Mouse (Mus musculus) CD4-positive helper T cell, adult 2 months (primary cell): ENCODE results near the gene Efcab6.
A peak's percentile ranks its signal among the peaks of the same experiment; 100 is the strongest.
"Not testable (repeated sequence)": the region's sequence is repeated elsewhere in the genome, so short reads cannot be mapped to it uniquely, and the experiment has no call there.

Experiments used
- DNase-seq: peaks from one replicate; pipeline ENCODE4 v3.0.0-alpha.2; 2012; ENCODE audit warnings: low read depth, missing footprints, low spot score

The Efcab6 gene

DNA sequence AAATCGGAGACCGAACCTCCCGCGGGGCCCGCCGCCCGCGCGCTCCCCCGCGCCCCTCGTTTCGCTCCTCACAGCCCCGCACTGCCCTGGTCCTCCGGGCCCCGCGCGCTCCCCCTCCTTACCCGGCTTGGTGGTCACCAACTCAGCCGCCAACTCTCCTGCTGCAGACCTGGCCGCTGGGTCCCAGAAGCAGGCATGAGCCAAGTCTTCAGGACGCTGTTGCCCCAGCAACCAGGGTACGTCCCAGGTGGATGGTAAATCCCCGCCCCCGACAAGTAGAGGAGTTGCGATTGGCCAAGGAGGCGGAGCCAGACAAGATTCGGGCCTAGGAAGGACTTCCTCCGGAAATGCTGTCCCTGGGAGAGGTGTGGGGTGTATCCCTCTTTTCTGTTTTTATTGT lies at the start of gene Efcab6:
Efcab6 (minus strand) TSS at position 240 of the 400 bp plus-strand sequence.
- DNase-seq = no peak

DNA sequence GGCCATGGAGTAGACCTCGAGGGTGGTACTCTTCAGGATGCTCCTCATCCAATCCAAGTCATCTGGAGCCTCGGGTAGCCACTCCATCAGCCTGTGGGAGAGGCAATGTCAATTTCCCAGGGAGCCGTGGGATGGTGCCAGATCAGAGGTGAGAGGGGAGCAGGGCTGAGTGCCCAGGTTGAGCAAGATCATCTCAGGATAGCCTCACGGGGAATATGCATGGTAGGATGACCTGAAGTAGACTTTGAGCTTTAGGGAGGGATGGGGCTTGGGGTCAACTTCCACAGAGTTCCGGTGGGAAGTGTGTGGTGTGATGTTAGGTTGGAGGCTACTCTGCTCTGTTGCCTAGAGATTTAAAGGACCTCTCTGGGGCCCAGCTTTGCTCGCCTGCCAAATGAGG lies 48.7 kb upstream of the Efcab6 start:
- DNase-seq = no peak

DNA sequence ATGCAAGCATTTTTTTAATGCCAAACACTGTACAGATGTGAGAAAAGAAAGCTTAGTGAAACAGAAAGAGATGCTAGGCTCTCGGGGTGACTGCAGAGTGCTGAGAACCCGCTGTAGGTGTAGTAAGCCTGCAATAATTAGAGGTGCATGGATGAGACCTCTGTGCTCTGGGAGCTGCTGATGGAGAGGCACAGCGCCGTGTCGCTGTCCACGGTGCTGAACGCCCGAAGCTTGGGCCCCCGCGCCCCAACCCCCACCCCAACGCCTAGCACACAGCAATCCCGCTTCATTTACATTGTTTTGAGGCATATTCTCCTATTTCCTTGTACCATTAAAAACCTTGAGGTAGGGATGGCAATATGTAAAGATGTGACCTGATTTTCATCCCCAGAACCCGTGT lies 43.7 kb upstream of the Efcab6 start:
- DNase-seq = no peak

DNA sequence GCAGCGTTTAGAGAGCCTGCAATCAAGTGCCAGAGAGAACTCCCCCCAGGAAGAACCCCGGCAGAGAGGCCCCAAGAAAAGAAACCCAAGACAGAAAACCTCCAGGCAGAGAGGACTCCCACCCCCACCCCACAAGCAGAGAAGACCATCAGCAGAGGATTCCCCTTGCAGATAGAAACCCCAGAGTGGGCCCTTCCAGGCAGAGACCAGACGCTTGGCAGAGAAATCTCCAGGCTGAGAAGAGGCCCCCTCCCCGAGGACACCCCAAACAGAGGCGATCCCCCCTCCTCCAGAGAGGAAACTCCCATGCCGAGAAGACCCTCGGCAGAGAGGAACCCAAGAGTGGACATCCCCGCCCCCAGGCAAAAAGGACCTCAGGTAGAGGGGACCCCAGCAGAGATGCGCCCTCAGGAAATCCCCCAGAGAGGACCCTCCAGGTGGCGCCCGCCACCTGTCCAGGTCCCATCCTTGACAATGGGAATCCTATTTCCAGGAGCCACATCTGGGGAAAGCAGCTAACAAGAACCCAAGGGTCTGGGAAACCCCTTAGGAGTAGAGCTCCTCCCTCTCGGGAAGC lies 40.8 kb upstream of the Efcab6 start:
- no peak for DNase-seq

DNA sequence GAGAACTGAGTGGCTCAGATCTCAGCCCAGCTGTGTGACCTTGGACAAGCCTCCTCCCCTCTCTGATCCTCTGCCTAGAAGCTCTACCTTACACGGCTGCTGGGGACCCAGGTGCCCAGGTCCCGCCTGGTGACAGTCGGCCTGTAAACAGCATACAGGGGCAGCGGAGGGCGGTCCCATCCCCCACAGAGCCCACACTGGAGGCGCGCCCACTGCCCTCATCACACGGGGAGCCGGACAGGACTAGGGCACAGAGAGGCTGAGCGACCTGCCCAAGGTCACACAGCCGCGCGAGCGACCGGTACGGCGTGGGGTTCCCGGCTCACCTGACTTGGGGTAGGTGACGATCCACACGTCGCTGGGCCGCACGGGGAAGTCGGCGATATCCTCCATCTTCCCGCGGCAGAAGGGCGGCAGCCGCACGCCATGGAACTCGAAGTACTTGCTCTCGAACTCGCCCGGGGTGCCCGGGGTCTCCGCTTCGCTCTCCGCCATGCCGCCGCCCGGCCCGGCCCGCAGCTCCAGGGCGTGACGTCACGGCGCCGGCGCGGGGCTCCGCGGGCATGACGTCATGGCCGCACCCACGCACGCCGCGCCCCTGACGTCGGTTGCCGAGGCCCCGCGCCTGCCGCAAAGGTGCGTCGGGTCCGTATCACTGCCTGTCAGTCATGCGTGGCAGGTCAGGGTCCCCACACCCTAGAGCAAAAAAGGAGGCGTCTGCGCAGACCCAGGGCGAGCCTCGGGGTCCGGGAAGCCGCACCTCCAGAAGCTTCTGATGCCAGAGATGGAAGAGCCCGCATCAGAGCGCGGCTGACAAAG lies 40.1 kb upstream of the Efcab6 start, which contains the start of gene Sult4a1:
Sult4a1 (minus strand) TSS at position 650 of the 819 bp plus-strand sequence.
- DNase-seq = peak; percentile 34

DNA sequence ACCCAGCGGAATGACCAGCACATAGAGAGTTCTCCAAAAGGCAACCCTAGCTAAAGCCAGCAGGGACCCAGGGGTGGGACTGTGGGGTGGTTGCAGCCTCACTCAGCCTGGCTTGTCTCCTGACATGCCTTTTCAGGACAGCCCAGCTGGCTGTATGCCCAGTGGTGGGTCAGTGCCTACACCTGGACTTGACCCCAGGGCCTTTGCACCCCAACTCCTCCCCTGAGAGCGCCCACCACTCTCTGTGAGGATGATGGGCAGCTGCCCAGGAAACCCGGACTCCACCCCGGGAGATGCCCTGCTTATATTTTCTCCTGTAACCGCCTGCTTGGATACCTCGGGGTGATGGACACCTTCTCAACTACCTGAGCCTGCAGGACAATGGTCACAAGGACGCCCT lies 39.4 kb upstream of the Efcab6 start:
- DNase-seq = no peak

DNA sequence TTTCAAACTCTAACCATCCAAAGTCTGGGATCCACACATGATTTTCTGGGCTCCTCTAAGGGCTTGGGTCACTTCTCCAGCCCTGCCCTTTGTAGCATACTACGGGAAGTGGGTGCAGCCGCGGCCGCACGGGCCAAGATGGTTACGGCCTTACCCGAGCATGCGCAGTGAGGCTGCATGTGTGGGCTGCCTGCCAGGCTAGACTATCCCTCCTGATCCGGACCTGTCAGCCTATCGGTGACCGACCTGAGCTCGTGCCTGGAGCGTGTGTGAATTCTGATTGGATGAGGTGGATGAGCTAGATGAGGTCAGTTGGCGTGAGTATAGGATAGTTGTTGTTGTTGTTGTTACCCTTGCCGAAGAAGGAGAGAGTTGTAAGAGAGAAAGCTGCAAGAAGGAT lies 32.4 kb upstream of the Efcab6 start:
- not testable (repeated sequence) for DNase-seq

DNA sequence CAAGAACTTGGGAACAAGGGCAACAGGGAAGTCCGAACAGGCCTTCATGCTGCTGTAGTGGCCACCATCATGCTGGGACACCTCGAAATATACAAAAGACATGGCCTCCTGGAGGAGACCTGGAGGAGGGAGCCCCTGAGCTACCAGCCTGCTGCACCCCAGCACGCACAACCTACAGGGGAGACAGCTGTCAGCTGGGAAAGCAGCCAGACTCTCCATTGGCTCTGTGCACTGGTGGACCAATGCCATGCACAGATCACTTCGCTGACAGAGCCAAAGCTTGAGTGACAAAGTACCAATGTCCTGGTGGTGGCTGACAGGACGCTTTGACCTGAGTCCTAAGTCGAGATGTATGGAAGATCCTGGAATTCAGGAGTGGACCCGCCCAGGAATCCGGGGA lies 30.9 kb upstream of the Efcab6 start:
- DNase-seq = no peak

DNA sequence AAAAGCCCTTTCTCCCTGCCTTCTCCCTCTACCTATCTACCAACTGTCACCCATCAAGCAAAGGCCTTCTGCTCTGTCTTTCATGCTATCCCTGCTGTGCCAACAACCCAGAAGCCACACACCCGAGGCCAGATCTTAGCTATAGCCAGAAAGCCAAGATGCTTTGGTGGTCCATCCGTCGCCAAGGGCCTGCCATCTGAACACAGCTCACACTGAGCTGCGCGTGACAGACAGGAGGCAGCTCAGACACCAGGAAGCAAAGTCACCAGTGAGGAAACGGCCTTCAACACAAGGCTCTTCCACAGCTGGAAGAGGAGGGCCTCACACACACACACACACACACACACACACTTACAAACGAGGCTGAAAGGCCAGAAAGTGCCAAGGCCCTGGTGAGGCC lies 29.7 kb upstream of the Efcab6 start:
- DNase-seq = no peak

DNA sequence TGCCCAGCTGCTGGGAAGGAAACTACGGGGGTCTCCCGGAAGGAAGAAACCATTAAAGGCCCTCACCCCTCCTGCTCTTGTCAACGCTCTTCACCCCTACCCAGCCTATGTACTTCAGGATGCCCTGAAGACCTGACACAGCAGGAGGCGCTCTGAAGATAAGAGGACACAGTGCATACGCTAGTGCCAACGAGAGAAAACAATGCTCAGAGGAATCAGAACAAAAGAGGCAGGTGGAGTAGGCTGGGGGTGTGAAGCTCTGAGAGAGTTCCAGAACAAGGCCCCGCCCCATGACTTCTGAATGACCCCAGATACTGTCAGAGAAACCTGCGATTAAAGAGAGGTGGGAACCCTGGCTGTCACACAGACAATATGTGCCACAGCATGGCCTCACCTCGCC lies 21.6 kb upstream of the Efcab6 start:
- DNase-seq = no peak

DNA sequence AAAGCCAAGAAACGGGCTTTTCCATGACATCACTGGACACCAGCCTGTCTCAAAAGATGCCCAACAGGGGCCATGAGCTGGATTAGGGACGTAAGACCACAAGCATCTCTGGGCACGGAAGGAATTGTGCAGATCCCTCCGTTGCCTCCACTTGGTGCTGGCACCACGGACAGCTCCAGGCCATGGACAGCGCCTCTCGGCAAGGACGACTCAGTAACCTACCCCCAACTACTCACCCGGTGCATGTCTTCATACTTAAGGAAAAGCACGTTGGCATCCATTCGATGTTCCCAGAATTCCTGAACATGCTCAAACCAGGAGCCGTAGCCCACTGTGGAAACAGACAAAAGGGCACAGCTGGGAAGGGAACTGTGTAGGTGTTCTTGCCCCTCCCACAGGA lies 21.2 kb upstream of the Efcab6 start:
- no peak for DNase-seq

DNA sequence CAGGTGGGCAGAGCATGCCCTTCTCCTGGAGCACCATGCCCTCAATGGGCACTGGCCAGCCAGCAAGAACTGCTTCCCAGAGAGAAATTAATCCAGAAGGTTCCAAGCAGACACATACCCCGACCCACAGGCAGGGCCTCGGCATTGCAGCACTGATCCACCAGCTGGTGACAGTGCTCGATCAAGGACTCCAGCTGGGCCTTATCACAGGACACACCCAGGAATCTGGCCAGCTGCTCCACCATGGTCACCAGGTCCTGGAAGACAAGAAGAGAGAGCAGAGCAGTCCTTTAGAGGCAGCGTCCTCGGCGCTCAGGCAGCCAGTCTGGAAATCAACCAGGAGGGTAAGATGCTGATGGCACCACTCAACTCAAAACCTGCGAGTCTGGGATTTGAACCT lies 14.9 kb upstream of the Efcab6 start:
- DNase-seq = no peak

DNA sequence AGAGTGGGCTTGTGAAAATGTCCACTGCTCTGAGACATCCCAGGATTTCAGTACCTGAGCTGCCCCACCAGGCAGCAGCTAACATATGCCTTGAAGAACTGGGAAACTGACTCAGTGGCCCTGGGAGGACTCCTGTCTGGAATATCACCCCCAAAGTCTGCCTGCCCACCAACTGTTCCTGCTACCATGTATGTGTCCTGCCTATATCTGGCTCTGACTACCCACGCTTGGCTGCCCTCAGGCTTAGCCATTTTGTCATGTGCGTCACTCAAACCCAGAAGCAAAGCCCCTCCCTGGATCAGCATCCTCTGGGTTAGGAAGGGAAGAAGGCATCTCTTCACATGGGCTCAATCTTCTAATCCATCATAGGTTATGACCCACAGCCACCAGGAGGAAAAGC lies 14.3 kb upstream of the Efcab6 start:
- no peak for DNase-seq

DNA sequence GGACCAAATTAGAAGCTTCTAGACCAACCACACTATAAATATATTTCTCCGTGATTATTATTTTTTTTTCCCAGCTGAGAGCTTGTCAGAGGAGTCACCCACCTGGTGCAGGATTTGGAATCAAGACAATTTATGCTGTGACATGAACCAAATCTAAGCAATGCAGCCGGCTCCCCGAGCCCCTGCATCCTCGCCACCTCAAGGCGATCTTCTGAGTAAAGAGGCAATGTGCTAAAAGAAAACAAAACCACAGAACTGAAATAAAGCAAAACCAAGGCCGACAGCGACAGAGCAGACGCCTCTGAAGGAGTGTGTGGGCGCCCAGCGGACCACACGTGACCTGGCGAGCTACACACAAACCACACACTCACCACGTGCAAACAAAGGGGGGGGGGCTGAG lies 13.5 kb upstream of the Efcab6 start:
- no peak for DNase-seq

DNA sequence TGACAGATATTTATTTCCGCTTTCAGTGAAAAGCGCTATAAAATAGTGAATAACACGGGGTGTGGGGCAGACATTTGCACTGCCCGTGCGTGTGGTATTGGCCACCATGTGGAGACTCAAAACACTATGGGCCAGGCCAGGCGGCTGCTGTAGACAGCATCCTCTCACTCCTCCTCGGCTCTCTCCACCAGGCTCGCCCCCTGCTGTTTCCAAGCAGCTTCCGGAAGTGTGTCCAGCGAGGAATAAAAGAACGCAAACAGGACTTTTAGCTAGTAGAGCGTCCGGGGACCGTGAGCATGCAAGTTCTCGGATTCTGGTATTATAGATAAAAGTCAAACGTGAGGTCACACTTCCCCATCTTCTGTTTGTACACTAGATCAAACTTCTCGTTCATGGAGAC lies 12.0 kb upstream of the Efcab6 start:
- no peak for DNase-seq

DNA sequence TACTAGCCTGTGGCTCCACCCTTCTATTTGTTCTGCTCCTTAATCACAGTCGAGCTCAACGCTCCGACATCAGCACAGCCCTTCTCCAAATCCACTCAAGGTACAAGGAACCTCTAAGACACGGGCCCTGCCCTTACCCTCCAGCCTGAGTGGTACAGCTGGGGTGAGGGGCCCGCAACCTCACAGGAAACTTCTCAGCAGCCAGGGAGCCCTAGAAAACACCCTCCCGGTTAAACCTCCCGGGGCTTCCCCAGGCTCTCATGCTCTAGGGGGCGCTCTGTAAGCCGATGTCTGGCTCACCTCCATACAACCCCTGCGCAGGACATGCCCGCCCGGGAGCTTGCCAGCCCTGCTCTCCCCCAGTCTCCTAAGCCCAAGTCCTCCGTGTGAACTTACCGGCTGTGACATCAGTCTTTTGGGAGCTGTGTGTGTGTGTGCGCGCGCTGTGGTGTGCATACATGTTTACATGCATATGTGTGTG lies 9.6 kb upstream of the Efcab6 start:
- DNase-seq = no peak

DNA sequence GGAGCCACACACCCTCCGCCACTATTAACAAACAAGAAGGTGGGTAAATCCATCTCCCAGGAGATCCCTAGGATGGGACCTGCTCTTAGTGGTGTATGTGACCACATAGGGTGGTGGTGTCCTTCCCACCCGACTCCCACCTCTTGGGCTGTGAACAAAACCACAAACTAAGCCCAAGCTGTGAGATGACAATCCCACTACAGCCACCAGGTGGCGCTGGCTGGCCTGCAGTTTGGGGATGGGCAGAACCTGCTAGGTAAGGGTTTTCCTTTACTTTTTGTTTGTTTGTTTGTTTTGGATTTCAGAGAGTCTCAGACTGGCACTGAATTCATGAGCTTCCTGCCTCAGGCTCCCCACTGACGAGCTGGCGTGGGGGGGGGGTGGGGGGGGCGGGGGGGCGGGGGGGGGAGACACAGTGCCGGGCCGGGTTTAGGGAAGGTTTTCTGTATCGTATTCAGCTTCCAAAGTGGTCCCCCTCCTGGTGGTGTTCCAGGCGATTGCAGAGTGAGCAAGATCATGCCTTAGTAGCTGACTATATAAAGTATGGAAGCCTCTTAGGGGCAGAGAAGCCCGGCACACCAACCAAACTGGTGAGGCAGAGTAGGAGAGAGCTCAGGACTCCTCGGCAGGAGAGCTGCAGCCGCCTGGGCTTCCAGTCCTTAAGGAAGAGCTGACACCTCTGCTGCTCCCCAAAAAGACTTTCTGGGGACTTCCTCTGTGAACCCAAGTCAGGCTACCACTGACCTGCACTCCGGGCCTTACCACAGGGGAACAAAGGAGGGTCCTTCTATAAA lies 8.9 kb upstream of the Efcab6 start:
- peak; percentile 27 for DNase-seq

DNA sequence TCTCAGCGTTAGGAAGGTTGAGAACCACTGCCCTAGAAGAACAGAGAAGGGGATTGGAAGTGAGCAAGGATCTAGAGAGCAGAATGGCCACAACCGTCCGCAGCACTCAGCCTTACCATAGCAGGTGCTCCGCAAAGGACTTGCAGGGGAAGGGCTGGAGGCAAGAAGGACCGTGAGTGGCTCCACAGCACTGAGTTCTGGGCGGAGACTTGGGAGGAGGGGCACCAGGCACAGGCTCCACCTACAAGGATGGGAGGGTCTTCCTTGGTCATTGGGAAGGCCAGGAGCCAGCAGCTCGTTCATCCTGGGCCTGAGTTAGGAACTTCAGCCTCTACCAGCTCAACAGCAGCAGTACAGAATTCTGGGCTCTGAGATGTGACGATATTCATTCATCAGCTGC lies 7.9 kb upstream of the Efcab6 start:
- DNase-seq = no peak

DNA sequence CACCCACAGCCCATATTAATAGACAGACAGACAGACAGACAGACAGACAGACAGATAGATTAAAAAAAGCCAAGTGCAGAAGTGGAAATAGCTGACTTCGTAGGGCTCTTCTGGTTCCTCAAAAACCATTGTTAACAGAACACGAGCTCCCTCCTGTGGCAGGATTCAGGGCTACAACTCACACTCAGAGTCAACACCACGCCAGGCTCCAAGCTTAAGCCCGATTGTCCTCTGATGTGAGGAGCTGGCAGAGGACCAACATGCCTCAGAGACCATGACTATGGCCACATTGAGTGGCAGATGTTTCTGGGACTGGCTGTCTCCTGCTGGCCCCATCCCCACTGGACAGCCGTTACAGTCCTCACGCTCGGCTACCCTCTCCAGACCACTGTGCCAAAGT lies 7.0 kb upstream of the Efcab6 start:
- DNase-seq = no peak

DNA sequence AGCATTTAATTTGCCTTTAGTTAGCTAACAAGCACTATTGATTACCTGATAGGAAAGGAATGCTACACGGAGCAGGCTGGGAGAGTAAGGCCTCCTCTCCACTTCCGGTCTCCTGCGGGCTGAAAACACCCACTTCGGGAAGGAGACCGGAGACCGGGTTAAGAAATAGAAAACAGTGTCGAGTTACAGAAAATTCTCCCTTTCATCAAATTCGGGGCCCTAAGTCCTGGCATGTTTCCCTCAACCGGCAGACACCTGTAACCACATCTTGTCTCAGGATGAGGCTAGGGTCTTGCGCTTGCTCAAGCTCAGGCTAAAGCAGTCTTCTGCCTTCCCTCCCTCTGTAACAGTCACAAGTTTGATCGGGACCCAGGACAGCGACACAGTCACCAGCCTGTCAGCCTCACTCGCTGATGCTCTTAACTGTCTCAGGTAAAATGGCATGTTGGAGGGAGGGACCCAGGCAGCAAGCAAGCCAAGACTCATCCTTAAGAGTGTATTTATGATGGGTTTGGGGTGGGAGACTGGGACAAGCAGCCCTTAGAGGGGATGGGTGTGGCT lies 5.0 kb upstream of the Efcab6 start:
- no peak for DNase-seq

DNA sequence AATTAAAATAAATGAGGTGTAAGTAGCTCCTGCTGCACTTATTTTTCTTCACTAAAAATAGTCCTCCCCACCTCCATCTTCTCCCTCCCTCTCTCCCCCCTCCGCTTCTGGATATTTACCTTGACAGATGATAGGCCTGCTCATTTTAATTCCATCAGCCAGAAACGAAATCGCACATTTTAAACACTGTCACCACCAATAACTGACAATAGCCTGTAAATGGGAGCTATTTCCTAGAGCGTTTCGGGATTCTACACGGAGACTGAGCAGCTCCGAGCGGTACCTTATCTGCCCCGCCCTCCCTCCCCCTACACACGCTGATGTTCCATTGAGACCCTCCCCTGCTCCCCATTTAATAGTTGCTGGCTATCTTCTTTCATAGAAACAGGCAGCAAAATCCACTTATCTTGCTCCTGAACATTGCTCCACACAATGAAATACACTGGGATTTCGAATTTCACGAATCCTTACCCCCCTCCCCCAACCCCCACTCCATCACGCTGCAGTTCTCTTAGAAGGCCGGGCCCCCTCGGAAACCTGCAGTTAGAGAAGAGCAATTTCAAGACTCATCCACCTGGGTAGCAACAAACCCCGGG lies 4.4 kb upstream of the Efcab6 start:
- DNase-seq = no peak

DNA sequence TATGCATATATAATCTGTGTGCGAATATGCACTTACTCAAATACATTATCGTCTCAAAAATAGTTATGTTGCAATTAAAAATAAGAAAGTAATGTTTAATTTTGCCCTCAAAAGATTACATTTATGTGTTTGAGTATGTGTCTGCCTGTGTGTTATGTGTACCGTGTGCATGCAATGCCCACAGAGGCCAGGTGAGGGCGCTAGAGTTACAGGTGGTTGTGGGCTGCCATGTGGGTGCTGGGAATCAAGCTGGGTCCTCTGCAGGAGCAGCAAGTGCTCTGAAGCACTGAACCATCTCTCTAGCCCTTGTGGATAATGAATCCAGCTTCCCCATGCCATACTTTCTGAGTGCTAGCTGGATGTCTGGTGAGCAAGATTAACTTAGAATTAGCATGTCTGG lies 522 bp upstream of the Efcab6 start:
- no peak for DNase-seq
